Mouse (Mus musculus) heart, postnatal 0 days (tissue): ENCODE data around the gene Ier5l.

Experiments used
- CTCF ChIP-seq: IDR thresholded peaks from 2 replicates; pipeline ENCODE4 v1.5.1; 2016; ENCODE audit warnings: antibody characterized with exemption, control low read depth, low read depth
- EP300 ChIP-seq: IDR thresholded peaks from 2 replicates; pipeline ENCODE4 v1.6.1; 2016; ENCODE audit warnings: antibody characterized with exemption, low read depth

GRCm38 (mm10) chr2:30471051-30471450 lies 3.0 kb downstream of the Ier5l start:
- TF ChIP-seq CTCF = no peak
- no peak for TF ChIP-seq EP300
